Mouse (Mus musculus) MEL (cell line): ENCODE measurements at regions not wholly inside any gene's neighbourhood (a gene's known extent, or its start where the extent isn't known, plus 50 kb on each side); places are given as distances from the start of the nearest gene placed in this dataset.
A peak's percentile ranks its signal among the peaks of the same experiment; 100 is the strongest.

Experiments used
- DNase-seq: peaks from one replicate; pipeline ENCODE4 v3.0.0; 2011; ENCODE audit warnings: low read depth, low spot score
- H3K27ac ChIP-seq: 2 replicates; pipeline ENCODE4 v1.5.1; 2012; ENCODE audit warnings: low read depth, mild to moderate bottlenecking, control low read depth, low read length, moderate library complexity; ENCODE audit not compliant: control insufficient read depth
- H3K27me3 ChIP-seq, 2 experiments: fragments of 150-350 bp in 1 of 2; sonication (generic) in 1 of 2; 2 replicates each; pipeline ENCODE4 v1.6.1; 2012; ENCODE audit warnings: low read length in 2 of 2, mild to moderate bottlenecking in 2 of 2, improper control_type of control experiment in 1 of 2, moderate library complexity in 1 of 2; ENCODE audit not compliant: insufficient read depth in 2 of 2, control insufficient read depth in 1 of 2
- H3K36me3 ChIP-seq, 2 experiments: 2 replicates each; pipeline ENCODE4 v1.6.1; 2012 to 2014; ENCODE audit warnings: low read length in 2 of 2, improper control_type of control experiment in 1 of 2, inconsistent platforms in 1 of 2, mild to moderate bottlenecking in 1 of 2; ENCODE audit not compliant: insufficient read depth in 2 of 2, control insufficient read depth in 1 of 2
- H3K4me1 ChIP-seq, 2 experiments: fragments of 150-350 bp in 1 of 2; sonication (generic) in 1 of 2; 2 replicates each; pipeline ENCODE4 v1.6.1; 2012; ENCODE audit warnings: low read length in 2 of 2, improper control_type of control experiment in 1 of 2, mild to moderate bottlenecking in 1 of 2; ENCODE audit not compliant: insufficient read depth in 2 of 2, control insufficient read depth in 1 of 2
- H3K4me3 ChIP-seq, 2 experiments: fragments of 150-350 bp in 1 of 2; sonication (generic) in 1 of 2; 2 replicates each; pipeline ENCODE4 v1.5.1; 2012; ENCODE audit warnings: low read depth in 2 of 2, low read length in 2 of 2, mild to moderate bottlenecking in 2 of 2, moderate library complexity in 2 of 2, control low read depth in 1 of 2, improper control_type of control experiment in 1 of 2; ENCODE audit not compliant: control insufficient read depth in 1 of 2, insufficient read depth in 1 of 2
- H3K79me2 ChIP-seq: 2 replicates; pipeline ENCODE4 v1.6.1; 2012; ENCODE audit warnings: mild to moderate bottlenecking, low read length, moderate library complexity; ENCODE audit not compliant: control insufficient read depth, poor library complexity, insufficient read depth
- H3K9ac ChIP-seq: 2 replicates; pipeline ENCODE4 v1.6.1; 2012; ENCODE audit warnings: low read depth, mild to moderate bottlenecking, control low read depth, low read length, moderate library complexity; ENCODE audit not compliant: control insufficient read depth, poor library complexity, severe bottlenecking
- H3K9me3 ChIP-seq: fragments of 150-350 bp; sonication (generic); replicated peaks from 2 replicates; pipeline ENCODE4 v1.6.1; 2012; ENCODE audit warnings: mild to moderate bottlenecking, low read length, improper control_type of control experiment, moderate library complexity; ENCODE audit not compliant: insufficient read depth
- BHLHE40 ChIP-seq: IDR thresholded peaks from 2 replicates; pipeline ENCODE4 v1.6.1; 2012; ENCODE audit warnings: low read depth, mild to moderate bottlenecking, inconsistent platforms, low read length, improper control_type of control experiment, borderline replicate concordance
- CHD2 ChIP-seq: IDR thresholded peaks from 2 replicates; pipeline ENCODE4 v1.6.1; 2011; ENCODE audit warnings: low read length, improper control_type of control experiment
- CTCF ChIP-seq, 3 experiments: IDR thresholded peaks in 2 of 3; conservative IDR thresholded peaks in 1 of 3; 2 replicates each; pipeline ENCODE4 v1.5.1; 2011 to 2012; ENCODE audit warnings: low read length in 3 of 3, low read depth in 2 of 3, mild to moderate bottlenecking in 2 of 3, improper control_type of control experiment in 1 of 3, inconsistent platforms in 1 of 3, mixed read lengths in 1 of 3, moderate library complexity in 1 of 3; ENCODE audit not compliant: control insufficient read depth in 1 of 3, insufficient read depth in 1 of 3, poor library complexity in 1 of 3, severe bottlenecking in 1 of 3
- E2F4 ChIP-seq: IDR thresholded peaks from 2 replicates; pipeline ENCODE4 v1.6.1; 2011; ENCODE audit warnings: low read depth, low read length, improper control_type of control experiment, borderline replicate concordance
- ELF1 ChIP-seq: IDR thresholded peaks from 2 replicates; pipeline ENCODE4 v1.6.1; 2014; ENCODE audit warnings: low read depth, mild to moderate bottlenecking, inconsistent platforms, low read length, improper control_type of control experiment, moderate library complexity
- EP300 ChIP-seq, 2 experiments: IDR thresholded peaks; 2 replicates each; pipeline ENCODE4 v1.6.1; 2011; ENCODE audit warnings: improper control_type of control experiment in 2 of 2, low read length in 2 of 2, low read depth in 1 of 2, mild to moderate bottlenecking in 1 of 2
- ETS1 ChIP-seq: IDR thresholded peaks from 2 replicates; pipeline ENCODE4 v1.6.1; 2012; ENCODE audit warnings: low read depth, mild to moderate bottlenecking, inconsistent platforms, low read length, improper control_type of control experiment, moderate library complexity
- GABPA ChIP-seq: IDR thresholded peaks from 2 replicates; pipeline ENCODE4 v1.6.1; 2012; ENCODE audit warnings: low read depth, mild to moderate bottlenecking, inconsistent platforms, low read length, improper control_type of control experiment, moderate library complexity
- GATA1 ChIP-seq: IDR thresholded peaks from 2 replicates; pipeline ENCODE4 v1.6.1; 2011; ENCODE audit warnings: low read depth, low read length, improper control_type of control experiment
- HCFC1 ChIP-seq: IDR thresholded peaks from 2 replicates; pipeline ENCODE4 v1.6.1; 2012; ENCODE audit warnings: low read depth, mild to moderate bottlenecking, inconsistent platforms, low read length, improper control_type of control experiment, moderate library complexity
- JUND ChIP-seq: IDR thresholded peaks from 2 replicates; pipeline ENCODE4 v1.6.1; 2011; ENCODE audit warnings: low read depth, mild to moderate bottlenecking, improper control_type of control experiment, low read length
- MAFK ChIP-seq: IDR thresholded peaks from 2 replicates; pipeline ENCODE4 v1.6.1; 2011; ENCODE audit warnings: low read depth, mild to moderate bottlenecking, low read length, improper control_type of control experiment, borderline replicate concordance
- MAX ChIP-seq: IDR thresholded peaks from 2 replicates; pipeline ENCODE4 v1.6.1; 2011; ENCODE audit warnings: low read length, improper control_type of control experiment
- MAZ ChIP-seq: IDR thresholded peaks from 2 replicates; pipeline ENCODE4 v1.6.1; 2012; ENCODE audit warnings: low read depth, mild to moderate bottlenecking, inconsistent platforms, low read length, improper control_type of control experiment
- MEF2A ChIP-seq: IDR thresholded peaks from 2 replicates; pipeline ENCODE4 v1.6.1; 2014; ENCODE audit warnings: low read depth, mild to moderate bottlenecking, inconsistent platforms, low read length, improper control_type of control experiment; ENCODE audit not compliant: poor library complexity, insufficient replicate concordance, severe bottlenecking; ENCODE audit errors: extremely low read depth
- MXI1 ChIP-seq: IDR thresholded peaks from 2 replicates; pipeline ENCODE4 v1.6.1; 2011; ENCODE audit warnings: mild to moderate bottlenecking, low read depth, low read length, improper control_type of control experiment
- NELFE ChIP-seq: IDR thresholded peaks from 2 replicates; pipeline ENCODE4 v1.6.1; 2011; ENCODE audit warnings: low read depth, low read length, improper control_type of control experiment
- NRF1 ChIP-seq: IDR thresholded peaks from 2 replicates; pipeline ENCODE4 v1.6.1; 2014; ENCODE audit warnings: low read depth, mild to moderate bottlenecking, inconsistent platforms, low read length, improper control_type of control experiment, moderate library complexity; ENCODE audit not compliant: poor library complexity, insufficient read depth, severe bottlenecking
- POLR2AphosphoS5 ChIP-seq: IDR thresholded peaks from 2 replicates; pipeline ENCODE4 v1.6.1; 2012; ENCODE audit warnings: low read depth, borderline replicate concordance, mild to moderate bottlenecking, inconsistent platforms, low read length, moderate library complexity, mixed read lengths
- RAD21 ChIP-seq: IDR thresholded peaks from 2 replicates; pipeline ENCODE4 v1.6.1; 2011; ENCODE audit warnings: mild to moderate bottlenecking, low read depth, low read length, improper control_type of control experiment
- RCOR1 ChIP-seq: IDR thresholded peaks from 2 replicates; pipeline ENCODE4 v1.6.1; 2012; ENCODE audit warnings: low read depth, mild to moderate bottlenecking, inconsistent platforms, low read length, improper control_type of control experiment
- SIN3A ChIP-seq: IDR thresholded peaks from 2 replicates; pipeline ENCODE4 v1.6.1; 2012; ENCODE audit warnings: low read length, improper control_type of control experiment, inconsistent platforms
- SMC3 ChIP-seq: IDR thresholded peaks from 2 replicates; pipeline ENCODE4 v1.6.1; 2011; ENCODE audit warnings: low read depth, low read length, improper control_type of control experiment
- TBP ChIP-seq: IDR thresholded peaks from 2 replicates; pipeline ENCODE4 v1.8.0; 2011; ENCODE audit warnings: low read depth, low read length, improper control_type of control experiment
- UBTF ChIP-seq: IDR thresholded peaks from 2 replicates; pipeline ENCODE4 v1.6.1; 2012; ENCODE audit warnings: low read depth, mild to moderate bottlenecking, inconsistent platforms, low read length, improper control_type of control experiment, moderate library complexity, borderline replicate concordance; ENCODE audit not compliant: insufficient read depth
- USF2 ChIP-seq, 2 experiments: IDR thresholded peaks; 2 replicates each; pipeline ENCODE4 v1.6.1; 2011 to 2012; ENCODE audit warnings: improper control_type of control experiment in 2 of 2, low read length in 2 of 2, borderline replicate concordance in 1 of 2, inconsistent platforms in 1 of 2, low read depth in 1 of 2, mild to moderate bottlenecking in 1 of 2; ENCODE audit not compliant: insufficient read depth in 1 of 2
- ZC3H11A ChIP-seq: IDR thresholded peaks from 2 replicates; pipeline ENCODE4 v1.6.1; 2012; ENCODE audit warnings: low read depth, mild to moderate bottlenecking, inconsistent platforms, low read length, improper control_type of control experiment
- ZKSCAN1 ChIP-seq: IDR thresholded peaks from 2 replicates; pipeline ENCODE4 v1.6.1; 2012; ENCODE audit warnings: low read depth, mild to moderate bottlenecking, inconsistent platforms, low read length, improper control_type of control experiment, moderate library complexity
- ZMIZ1 ChIP-seq: IDR thresholded peaks from 2 replicates; pipeline ENCODE4 v1.6.1; 2012; ENCODE audit warnings: low read depth, mild to moderate bottlenecking, inconsistent platforms, low read length, improper control_type of control experiment, moderate library complexity
- ZNF384 ChIP-seq: IDR thresholded peaks from 2 replicates; pipeline ENCODE4 v1.6.1; 2012; ENCODE audit warnings: low read depth, mild to moderate bottlenecking, inconsistent platforms, low read length, improper control_type of control experiment

- Histone ChIP-seq H3K79me2 (no peaks in the 10 kb centered on the region), H3K27ac (no peak overlapping the region), H3K36me3 (no peaks in the 10 kb centered on the region), H3K9me3 (no peaks in the 10 kb centered on the region), H3K27me3 (no peaks in the 10 kb centered on the region), H3K4me3 (no peak overlapping the region), H3K9ac (no peak overlapping the region), H3K4me1 (no peaks in the 10 kb centered on the region)
- no peak for DNase-seq
- TF ChIP-seq MEF2A: no peak
- TF ChIP-seq USF2 (IDR thresholded peaks at IDR 0.05; ENCODE audit: borderline replicate concordance in 1 of 2, insufficient read depth in 1 of 2, low read depth in 1 of 2, low read length in 2 of 2): no peak
- no peak for TF ChIP-seq HCFC1
- TF ChIP-seq MXI1: no peak
- no peak for TF ChIP-seq POLR2AphosphoS5
- TF ChIP-seq MAFK: no peak
- no peak for TF ChIP-seq NRF1
- TF ChIP-seq GABPA: no peak
- TF ChIP-seq MAZ: no peak
- no peak for TF ChIP-seq TBP
- no peak for TF ChIP-seq ELF1
- TF ChIP-seq ZC3H11A: no peak
- TF ChIP-seq ZMIZ1: no peak
- TF ChIP-seq MAX: no peak
- TF ChIP-seq ZKSCAN1: no peak
- no peak for TF ChIP-seq BHLHE40
These were observed 213.0 kb downstream of the Zfp326 start for GRCm38 (mm10) chr5:106089332-106089731.

- Histone ChIP-seq H3K27ac (no peak overlapping the region), H3K4me3 (no peak overlapping the region), H3K9me3 (no peaks in the 10 kb centered on the region), H3K27me3 (no peaks in the 10 kb centered on the region), H3K9ac (no peak overlapping the region), H3K4me1 (no peaks in the 10 kb centered on the region), H3K79me2 (no peaks in the 10 kb centered on the region), H3K36me3 (no peaks in the 10 kb centered on the region)
- DNase-seq: peak; percentile 8
- TF ChIP-seq UBTF (no peak), ZNF384 (no peak), MXI1 (no peak), RCOR1 (no peak), GABPA (no peak), EP300 (IDR thresholded peaks at IDR 0.05; ENCODE audit: low read depth in 1 of 2, low read length in 2 of 2) (no peak), ELF1 (no peak), NELFE (no peak), SIN3A (no peak), ZC3H11A (no peak), SMC3 (peak; percentile 11; the same call in 1 of the 2 replicates), TBP (no peak), GATA1 (no peak), RAD21 (peak; percentile 10; the same call in 1 of the 2 replicates), CHD2 (no peak), ETS1 (no peak), E2F4 (no peak), ZMIZ1 (no peak), CTCF (IDR thresholded peaks at IDR 0.05 in 2 of 3, conservative IDR thresholded peaks at IDR 0.05 in 1 of 3; ENCODE audit: control insufficient read depth in 1 of 3, insufficient read depth in 1 of 3, low read depth in 2 of 3, low read length in 3 of 3, poor library complexity in 1 of 3, severe bottlenecking in 1 of 3) (peak; percentile 8 to 35 (median 31); a peak in 3 of 6 replicates), MAZ (no peak), POLR2AphosphoS5 (no peak), JUND (no peak)
These were observed 212.3 kb downstream of the Zfp326 start for GRCm38 (mm10) chr5:106088478-106089185.
